Mouse (Mus musculus) liver, embryonic 16.5 days (tissue): ENCODE results near the gene Fastkd3. TPM values are rescaled to one million over a fixed set of nuclear protein-coding genes. Genes with fewer than 3 reads are reported as not detected.
"Not testable (repeated sequence)": the region's sequence is repeated elsewhere in the genome, so short reads cannot be mapped to it uniquely, and the experiment has no call there.

Experiments
- ATAC-seq: fragments of 200-750 bp; cut with Nextera tagmentation; 2 replicates; pipeline ENCODE4 v1.8.0; 2017; ENCODE audit warnings: low read depth, mild to moderate bottlenecking, moderate number of reproducible peaks, moderate library complexity
- H3K27ac ChIP-seq: fragments of 300-500 bp; sonication (generic); 2 replicates; pipeline ENCODE4 v1.5.1; 2014; ENCODE audit warnings: mild to moderate bottlenecking, low read length
- H3K27me3 ChIP-seq: fragments of 300-500 bp; sonication (generic); 2 replicates; pipeline ENCODE4 v1.6.1; 2014; ENCODE audit warnings: low read depth, low read length, mixed read lengths; ENCODE audit not compliant: control insufficient read depth, insufficient read depth
- H3K36me3 ChIP-seq: fragments of 300-500 bp; sonication (generic); 2 replicates; pipeline ENCODE4 v1.6.1; 2014; ENCODE audit warnings: mild to moderate bottlenecking; ENCODE audit not compliant: control insufficient read depth, insufficient read depth
- H3K4me1 ChIP-seq: fragments of 300-500 bp; sonication (generic); 2 replicates; pipeline ENCODE4 v1.6.1; 2014; ENCODE audit warnings: low read depth, low read length, mixed read lengths; ENCODE audit not compliant: control insufficient read depth
- H3K4me2 ChIP-seq: fragments of 300-500 bp; sonication (generic); 2 replicates; pipeline ENCODE4 v1.6.1; 2014; ENCODE audit warnings: low read depth, low read length, mixed read lengths
- H3K4me3 ChIP-seq: fragments of 300-500 bp; sonication (generic); 2 replicates; pipeline ENCODE4 v1.5.1; 2014; ENCODE audit warnings: low read depth, mild to moderate bottlenecking, low read length
- H3K9ac ChIP-seq: fragments of 300-500 bp; sonication (generic); 2 replicates; pipeline ENCODE4 v1.6.1; 2014; ENCODE audit warnings: low read depth, low read length
- H3K9me3 ChIP-seq: fragments of 300-500 bp; sonication (generic); replicated peaks from 2 replicates; pipeline ENCODE4 v1.6.1; 2016; ENCODE audit warnings: low read length; ENCODE audit not compliant: control insufficient read depth
- WGBS: fragments of 180-500 bp; shearing (Covaris S2); extraction: QIAGEN DNeasy Blood & Tissue Kit; methylation state at CpG from one replicate; pipeline ENCODE4 v1.1.7; 2014; ENCODE audit not compliant: insufficient replicate concordance; 5-methylcytosine and 5-hydroxymethylcytosine counted together
- polyA plus RNA-seq: library from polyadenylated mRNA; unstranded; fragments of >200 nt; fragmentation: Nextera tagmentation; extraction: Ambion mirVana; gene quantifications from 2 replicates; pipeline ENCODE4 v1.2.1, GENCODE M21; 2015

The Fastkd3 gene
- 11.2 and 11.9 TPM in 2 replicates for polyA plus RNA-seq

- Histone ChIP-seq H3K4me2 (peak within 1 kb of the TSS; percentile 83), H3K9me3 (no peaks in the 10 kb centered on the region), H3K4me3 (peak within 1 kb of the TSS; percentile 82), H3K27ac (peak within 1 kb of the TSS; percentile 78), H3K27me3 (no peaks in the 10 kb centered on the region), H3K4me1 (peaks cover 7% of the 10 kb centered on the region), H3K36me3 (peaks cover 9% of the 10 kb centered on the region), H3K9ac (peak within 1 kb of the TSS; percentile 78)
- WGBS = 1% methylated on average over 76 of the region's 81 CpGs
- peak; percentile 99 for ATAC-seq
Measured at GRCm38 (mm10) chr13:68581747-68582516, at the start of gene Fastkd3, which contains the start of gene Mtrr. TSS of gene Fastkd3 (plus strand) at chr13:68582234. TSS of gene Mtrr (minus strand) at chr13:68582149.

- H3K36me3 ChIP-seq, ATAC-seq, H3K9ac ChIP-seq, H3K27me3 ChIP-seq, H3K4me1 ChIP-seq, H3K4me2 ChIP-seq, H3K9me3 ChIP-seq, H3K4me3 ChIP-seq, H3K27ac ChIP-seq: not testable (repeated sequence)
- 19% methylated on average over 4 of the region's 6 CpGs for WGBS
Measured at GRCm38 (mm10) chr13:68553391-68553790, 28.6 kb upstream of the Fastkd3 start.

- Histone ChIP-seq H3K36me3 (peaks cover 11% of the 10 kb centered on the region), H3K4me3 (no peak overlapping the region), H3K4me1 (no peaks in the 10 kb centered on the region), H3K27me3 (no peaks in the 10 kb centered on the region), H3K9me3 (no peaks in the 10 kb centered on the region), H3K9ac (no peak overlapping the region), H3K4me2 (no peak overlapping the region), H3K27ac (no peak overlapping the region)
- ATAC-seq = no peak
- WGBS = 84% methylated on average over 9 of the region's 9 CpGs
Measured at GRCm38 (mm10) chr13:68568110-68568509, 13.9 kb upstream of the Fastkd3 start.

- no peaks in the 10 kb centered on the region for H3K27me3 ChIP-seq
- H3K9ac ChIP-seq = no peak overlapping the region
- WGBS = 84% methylated on average over 11 of the region's 11 CpGs
- H3K9me3 ChIP-seq = no peaks in the 10 kb centered on the region
- no peak overlapping the region for H3K27ac ChIP-seq
- peaks cover 11% of the 10 kb centered on the region for H3K36me3 ChIP-seq
- no peak overlapping the region for H3K4me3 ChIP-seq
- no peak for ATAC-seq
- no peak overlapping the region for H3K4me2 ChIP-seq
- no peaks in the 10 kb centered on the region for H3K4me1 ChIP-seq
Measured at GRCm38 (mm10) chr13:68568548-68568947, 13.5 kb upstream of the Fastkd3 start.

GRCm38 (mm10) chr13:68569589-68570336 is 12.3 kb upstream of the Fastkd3 start:
- no peaks in the 10 kb centered on the region for H3K4me1 ChIP-seq
- H3K4me2 ChIP-seq = no peak overlapping the region
- no peaks in the 10 kb centered on the region for H3K9me3 ChIP-seq
- no peak overlapping the region for H3K4me3 ChIP-seq
- peaks cover 4% of the 10 kb centered on the region for H3K36me3 ChIP-seq
- H3K27me3 ChIP-seq = no peaks in the 10 kb centered on the region
- ATAC-seq = no peak
- WGBS = 67% methylated on average over 17 of the region's 17 CpGs
- H3K27ac ChIP-seq = no peak overlapping the region
- no peak overlapping the region for H3K9ac ChIP-seq

GRCm38 (mm10) chr13:68572247-68572646 is 9.8 kb upstream of the Fastkd3 start:
- no peak for ATAC-seq
- Histone ChIP-seq H3K4me1 (no peaks in the 10 kb centered on the region), H3K9me3 (no peaks in the 10 kb centered on the region), H3K4me3 (no peak overlapping the region), H3K27ac (no peak overlapping the region), H3K4me2 (no peak overlapping the region), H3K9ac (no peak overlapping the region), H3K36me3 (peaks cover 4% of the 10 kb centered on the region), H3K27me3 (no peaks in the 10 kb centered on the region)
- WGBS = 77% methylated on average over 19 of the region's 19 CpGs

- Histone ChIP-seq H3K36me3 (peaks cover 4% of the 10 kb centered on the region), H3K9ac (no peak overlapping the region), H3K27me3 (no peaks in the 10 kb centered on the region), H3K4me3 (no peak overlapping the region), H3K9me3 (no peaks in the 10 kb centered on the region), H3K4me1 (no peaks in the 10 kb centered on the region), H3K4me2 (no peak overlapping the region), H3K27ac (no peak overlapping the region)
- 73% methylated on average over 10 of the region's 10 CpGs for WGBS
- ATAC-seq = no peak
Measured at GRCm38 (mm10) chr13:68572966-68573913, 8.8 kb upstream of the Fastkd3 start.

GRCm38 (mm10) chr13:68574398-68574797 is 7.6 kb upstream of the Fastkd3 start:
- Histone ChIP-seq H3K4me1 (no peaks in the 10 kb centered on the region), H3K4me3 (no peak overlapping the region), H3K9me3 (no peaks in the 10 kb centered on the region), H3K36me3 (peaks cover 4% of the 10 kb centered on the region), H3K4me2 (no peak overlapping the region), H3K9ac (no peak overlapping the region), H3K27ac (no peak overlapping the region), H3K27me3 (no peaks in the 10 kb centered on the region)
- WGBS = 74% methylated on average over 4 of the region's 4 CpGs
- no peak for ATAC-seq
